Mouse (Mus musculus) thymus, postnatal 10 days (tissue): ENCODE data around the gene Mmp3.
"Not testable (repeated sequence)": the region's sequence is repeated elsewhere in the genome, so short reads cannot be mapped to it uniquely, and the experiment has no call there.

ENCODE experiments used
- DNase-seq, 2 experiments: peaks; one replicate each; pipeline ENCODE4 v3.0.0; 2021; ENCODE audit warnings: low spot score in 2 of 2

The Mmp3 gene

DNA sequence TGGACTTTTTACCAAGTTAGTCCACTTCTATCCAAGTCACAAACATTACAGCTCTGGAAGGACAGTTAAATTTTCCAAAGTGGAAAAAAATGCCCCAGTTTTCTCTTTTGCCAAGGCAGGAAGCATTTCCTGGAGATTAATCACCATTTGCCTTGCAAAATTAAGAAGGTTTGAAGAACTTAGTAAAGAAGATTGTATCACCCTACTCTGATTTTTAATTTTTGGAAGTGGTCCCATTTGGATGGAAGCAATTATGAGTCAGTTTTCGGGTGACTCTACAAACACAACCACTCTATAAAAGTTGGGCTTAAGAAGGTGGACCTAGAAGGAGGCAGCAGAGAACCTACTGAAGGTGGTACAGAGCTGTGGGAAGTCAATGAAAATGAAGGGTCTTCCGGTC, at the start of gene Mmp3:
Gene Mmp3 (plus strand): TSS at position 301 of the 400 bp plus-strand sequence.
- no peak for DNase-seq

DNA sequence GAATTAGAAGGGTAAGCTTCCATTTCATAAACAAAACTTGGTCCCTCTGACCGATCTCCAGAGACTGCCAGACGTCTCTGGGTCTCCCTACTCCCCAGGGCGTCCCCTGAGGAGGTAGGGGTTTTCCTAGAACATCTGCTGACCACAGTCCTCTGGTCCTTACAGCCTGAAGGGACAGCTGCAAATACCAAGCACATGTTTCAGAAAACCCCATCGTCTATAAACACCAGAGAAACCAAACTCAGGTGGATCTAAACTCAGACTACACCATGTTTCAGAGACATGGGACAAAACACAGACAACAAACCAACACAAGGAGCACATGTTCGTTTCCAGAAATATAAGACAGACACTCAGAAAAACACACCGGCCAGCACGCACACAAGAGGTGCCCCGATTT, 49.1 kb upstream of the Mmp3 start:
- DNase-seq = not testable (repeated sequence)

DNA sequence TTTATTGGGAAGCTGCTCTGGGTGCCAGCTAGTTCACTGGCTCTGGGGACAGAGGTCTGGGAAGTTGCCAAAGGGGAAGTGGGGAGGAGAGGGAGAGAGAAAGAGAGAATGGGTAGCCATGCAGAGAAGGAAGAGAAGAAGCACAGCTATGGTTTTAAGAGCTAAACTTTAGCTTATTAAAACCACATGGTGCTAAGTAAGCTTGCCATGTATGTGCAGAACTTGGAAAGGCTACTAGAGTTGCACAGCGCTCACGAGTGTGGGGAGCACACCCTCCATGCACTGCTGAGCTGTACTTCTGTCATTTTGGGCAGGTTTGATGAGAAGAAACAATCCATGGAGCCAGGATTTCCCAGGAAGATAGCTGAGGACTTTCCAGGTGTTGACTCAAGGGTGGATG, 7.7 kb downstream of the Mmp3 start:
- no peak for DNase-seq

DNA sequence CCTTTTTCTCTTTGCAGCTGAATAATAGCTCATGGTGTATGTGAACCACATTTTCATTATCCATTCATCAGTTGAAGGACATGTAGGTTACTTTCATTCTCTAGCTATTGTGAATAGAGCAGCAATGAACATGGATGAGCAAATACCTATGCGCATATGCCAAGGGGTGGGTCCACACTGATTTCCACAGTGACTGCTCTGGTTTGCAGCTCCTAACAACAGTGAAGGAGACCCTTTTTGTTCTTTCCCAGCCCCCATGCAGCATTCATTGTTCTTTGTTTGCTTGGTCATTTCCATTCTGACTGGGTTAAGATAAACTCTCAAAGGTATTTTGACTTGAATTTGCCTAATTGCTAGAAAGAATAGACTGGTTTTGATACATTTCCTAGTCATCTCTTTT, 24.6 kb downstream of the Mmp3 start:
- no peak for DNase-seq

DNA sequence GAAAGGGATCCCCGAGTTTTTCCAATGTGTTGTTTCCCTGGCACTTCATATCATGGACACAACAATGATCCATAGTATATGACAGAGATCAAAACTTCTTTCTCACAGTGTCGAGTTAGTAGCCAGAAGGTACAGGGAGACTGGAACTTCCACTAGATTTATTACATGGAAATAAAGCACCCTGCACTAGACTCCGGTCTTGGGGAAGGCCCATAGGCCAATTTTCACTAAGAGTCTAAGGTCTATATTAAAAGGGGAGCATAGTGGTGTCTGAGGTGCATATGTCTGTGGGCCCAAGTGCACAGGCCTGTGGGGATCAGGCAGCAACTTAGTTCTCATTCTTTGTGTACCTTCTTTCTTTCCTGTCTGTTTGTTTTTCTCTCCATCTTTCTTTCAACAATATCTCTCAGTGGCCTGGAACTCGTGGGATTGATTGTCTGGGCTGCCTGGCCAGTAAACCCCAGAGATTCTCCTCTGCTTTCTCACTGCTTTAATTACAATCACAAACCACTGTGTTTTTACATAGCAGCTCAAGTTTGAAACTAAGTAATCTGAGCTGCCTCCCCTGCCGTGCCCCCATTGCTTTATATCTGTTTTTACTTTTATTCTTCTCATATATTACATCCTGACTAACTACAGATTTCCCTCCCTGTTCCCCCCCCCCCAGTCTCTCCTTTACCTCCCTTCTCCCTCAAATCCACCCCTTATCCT, 38.2 kb downstream of the Mmp3 start:
- DNase-seq = no peak

DNA sequence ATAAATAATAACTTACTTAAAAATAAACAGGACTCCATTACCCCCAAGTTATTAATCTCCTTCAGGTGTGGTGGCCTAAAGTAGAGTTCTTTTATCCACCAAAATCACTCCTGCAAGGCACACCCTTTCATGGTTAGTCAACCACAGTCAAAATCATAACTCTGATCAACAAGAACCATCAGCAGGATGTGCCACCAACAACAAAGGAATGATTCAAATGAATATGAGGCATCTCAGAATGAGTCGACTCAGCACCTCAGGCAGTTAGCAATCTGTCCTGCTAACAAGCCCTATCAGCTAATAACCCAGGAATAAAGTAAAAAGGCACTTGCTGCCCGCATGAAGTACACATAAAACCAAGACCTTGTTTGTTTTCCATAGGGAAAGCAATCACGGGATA, 55.5 kb downstream of the Mmp3 start:
- no peak for DNase-seq

DNA sequence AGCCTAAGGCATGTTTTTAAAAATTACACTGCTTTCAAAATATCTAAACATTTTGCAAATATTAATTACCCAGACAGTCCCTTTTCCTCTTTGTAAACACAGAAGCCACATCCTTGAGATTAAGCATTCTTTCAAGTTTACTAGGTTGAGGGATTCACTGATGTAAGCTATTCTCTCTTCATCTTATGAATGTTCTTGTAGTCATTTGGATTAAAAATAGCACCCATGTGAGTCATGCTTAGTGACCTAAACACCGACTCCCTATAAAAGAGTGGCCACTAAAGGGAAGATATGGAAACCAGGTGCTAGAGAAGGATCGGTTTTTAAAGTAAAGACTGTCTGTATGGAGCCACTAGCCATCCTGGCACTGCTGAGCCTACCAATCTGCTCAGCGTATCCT, 56.4 kb downstream of the Mmp3 start, which contains the start of gene Mmp10:
Gene Mmp10 (plus strand): TSS at position 302 of the 400 bp plus-strand sequence.
- no peak for DNase-seq
